Mouse (Mus musculus): ENCODE results near the gene Rpp30.

GRCm38 (mm10) chr19:36143571-36143970 is 60.1 kb downstream of the Rpp30 start:
- TF ChIP-seq ZNF384 (IDR thresholded peaks at IDR 0.05; ENCODE audit: low read depth, low read length) (no peak), HCFC1 (IDR thresholded peaks at IDR 0.05; ENCODE audit: borderline replicate concordance, insufficient read depth, low read length) (no peak)

Data from ES-E14 (cell line).